Mouse (Mus musculus): ENCODE measurements around the gene Mlec. TPM values are rescaled to one million over a fixed set of nuclear protein-coding genes. Genes with fewer than 3 reads are reported as not detected.
A peak's percentile ranks its signal among the peaks of the same experiment; 100 is the strongest.

Gene Mlec
- total and polyA plus RNA-seq, 3 experiments, result 156 to 167 TPM; not detected in 1

- Histone ChIP-seq H3K4me3 (ENCODE audit: control insufficient read depth in 1 of 2, insufficient read depth in 1 of 2, low read depth in 2 of 2, low read length in 2 of 2) (no peak overlapping the region), H3K9ac (ENCODE audit: control insufficient read depth, low read depth, low read length, poor library complexity, severe bottlenecking) (no peak overlapping the region), H3K36me3 (ENCODE audit: control insufficient read depth in 1 of 2, insufficient read depth in 2 of 2, low read length in 2 of 2) (peaks cover 0 to 2% of the 10 kb centered on the region in 2 experiments; a peak in 2 of 4 replicates), H3K27ac (ENCODE audit: control insufficient read depth, low read depth, low read length) (no peak overlapping the region), H3K4me1 (ENCODE audit: control insufficient read depth in 1 of 2, insufficient read depth in 2 of 2, low read length in 2 of 2) (no peaks in the 10 kb centered on the region), H3K27me3 (ENCODE audit: control insufficient read depth in 1 of 2, insufficient read depth in 2 of 2, low read length in 2 of 2) (no peaks in the 10 kb centered on the region), H3K9me3 (replicated peaks; ENCODE audit: insufficient read depth, low read length) (no peaks in the 10 kb centered on the region), H3K79me2 (ENCODE audit: control insufficient read depth, insufficient read depth, low read length, poor library complexity) (no peaks in the 10 kb centered on the region)
- no peak for DNase-seq (ENCODE audit: low read depth, low spot score)
- TF ChIP-seq CHD1 (IDR thresholded peaks at IDR 0.05; ENCODE audit: low read depth, low read length) (no peak), JUND (IDR thresholded peaks at IDR 0.05; ENCODE audit: low read depth, low read length) (no peak), RCOR1 (IDR thresholded peaks at IDR 0.05; ENCODE audit: low read depth, low read length) (no peak), MAFK (IDR thresholded peaks at IDR 0.05; ENCODE audit: borderline replicate concordance, low read depth, low read length) (no peak), MXI1 (IDR thresholded peaks at IDR 0.05; ENCODE audit: low read depth, low read length) (no peak), USF2 (IDR thresholded peaks at IDR 0.05; ENCODE audit: borderline replicate concordance in 1 of 2, insufficient read depth in 1 of 2, low read depth in 1 of 2, low read length in 2 of 2) (no peak), ELF1 (IDR thresholded peaks at IDR 0.05; ENCODE audit: low read depth, low read length) (no peak), SMC3 (IDR thresholded peaks at IDR 0.05; ENCODE audit: low read depth, low read length) (no peak), USF1 (IDR thresholded peaks at IDR 0.05; ENCODE audit: low read depth, low read length) (no peak), GABPA (IDR thresholded peaks at IDR 0.05; ENCODE audit: low read depth, low read length) (no peak)
Observed at GRCm38 (mm10) chr5:115142166-115142697, 15.7 kb downstream of the Mlec start.

- Histone ChIP-seq H3K27me3 (ENCODE audit: control insufficient read depth in 1 of 2, insufficient read depth in 2 of 2, low read length in 2 of 2) (no peaks in the 10 kb centered on the region), H3K27ac (ENCODE audit: control insufficient read depth, low read depth, low read length) (no peak overlapping the region), H3K4me1 (ENCODE audit: control insufficient read depth in 1 of 2, insufficient read depth in 2 of 2, low read length in 2 of 2) (no peaks in the 10 kb centered on the region), H3K36me3 (ENCODE audit: control insufficient read depth in 1 of 2, insufficient read depth in 2 of 2, low read length in 2 of 2) (no peaks in the 10 kb centered on the region), H3K9me3 (replicated peaks; ENCODE audit: insufficient read depth, low read length) (no peaks in the 10 kb centered on the region), H3K4me3 (ENCODE audit: control insufficient read depth in 1 of 2, insufficient read depth in 1 of 2, low read depth in 2 of 2, low read length in 2 of 2) (no peak overlapping the region), H3K9ac (ENCODE audit: control insufficient read depth, low read depth, low read length, poor library complexity, severe bottlenecking) (no peak overlapping the region), H3K79me2 (ENCODE audit: control insufficient read depth, insufficient read depth, low read length, poor library complexity) (no peaks in the 10 kb centered on the region)
- DNase-seq (ENCODE audit: low read depth, low spot score), result no peak
- TF ChIP-seq ZC3H11A (IDR thresholded peaks at IDR 0.05; ENCODE audit: low read depth, low read length), result no peak
- TF ChIP-seq POLR2AphosphoS2 (IDR thresholded peaks at IDR 0.05; ENCODE audit: low read length), result peak; percentile 6; the same call in 1 of the 2 replicates
Observed at GRCm38 (mm10) chr5:115140726-115141125, 17.3 kb downstream of the Mlec start.

DNA sequence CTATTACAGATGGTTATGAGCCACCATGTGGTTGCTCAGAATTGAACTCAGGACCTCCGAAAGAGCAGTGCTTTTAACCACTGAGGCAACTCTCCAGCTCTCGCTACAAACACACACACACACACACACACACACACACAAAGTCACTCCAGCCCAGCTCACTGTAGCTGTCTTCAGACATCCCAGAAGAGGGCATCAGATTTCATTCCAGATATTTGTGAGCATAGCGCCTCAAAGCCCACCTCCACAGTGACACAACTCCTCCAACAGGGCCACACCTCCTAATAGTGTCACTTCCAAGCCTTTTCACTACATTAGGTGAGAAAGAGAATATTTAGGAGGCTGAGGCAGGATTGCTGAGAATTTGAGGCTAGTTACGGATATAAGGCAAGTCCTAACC lies 18.9 kb downstream of the Mlec start:
- no peak overlapping the region for H3K9ac ChIP-seq (ENCODE audit: control insufficient read depth, low read depth, low read length, poor library complexity, severe bottlenecking)
- H3K36me3 ChIP-seq (ENCODE audit: control insufficient read depth in 1 of 2, insufficient read depth in 2 of 2, low read length in 2 of 2), result no peaks in the 10 kb centered on the region
- peaks cover 2% of the 10 kb centered on the region for H3K79me2 ChIP-seq (ENCODE audit: control insufficient read depth, insufficient read depth, low read length, poor library complexity)
- no peaks in the 10 kb centered on the region for H3K9me3 ChIP-seq (replicated peaks; ENCODE audit: insufficient read depth, low read length)
- no peak for TF ChIP-seq CHD1 (IDR thresholded peaks at IDR 0.05; ENCODE audit: low read depth, low read length)
- no peak for TF ChIP-seq TAL1 (IDR thresholded peaks at IDR 0.05; ENCODE audit: low read length)
- no peak for TF ChIP-seq SMC3 (IDR thresholded peaks at IDR 0.05; ENCODE audit: low read depth, low read length)
- no peak for TF ChIP-seq MEF2A (IDR thresholded peaks at IDR 0.05; ENCODE audit: extremely low read depth, insufficient replicate concordance, low read depth, low read length, poor library complexity, severe bottlenecking)
- no peak for TF ChIP-seq ZKSCAN1 (IDR thresholded peaks at IDR 0.05; ENCODE audit: low read depth, low read length)
- TF ChIP-seq EP300 (IDR thresholded peaks at IDR 0.05; ENCODE audit: low read depth in 1 of 2, low read length in 2 of 2), result no peak
- no peak for TF ChIP-seq MXI1 (IDR thresholded peaks at IDR 0.05; ENCODE audit: low read depth, low read length)
- no peak for TF ChIP-seq ZNF384 (IDR thresholded peaks at IDR 0.05; ENCODE audit: low read depth, low read length)
- no peak for TF ChIP-seq MYC (IDR thresholded peaks at IDR 0.05; ENCODE audit: low read depth, low read length)
- TF ChIP-seq TCF12 (IDR thresholded peaks at IDR 0.05; ENCODE audit: low read depth, low read length), result no peak
- TF ChIP-seq JUND (IDR thresholded peaks at IDR 0.05; ENCODE audit: low read depth, low read length), result no peak
- no peak for TF ChIP-seq RAD21 (IDR thresholded peaks at IDR 0.05; ENCODE audit: low read depth, low read length)
- TF ChIP-seq ZC3H11A (IDR thresholded peaks at IDR 0.05; ENCODE audit: low read depth, low read length), result no peak
- no peak for TF ChIP-seq ZMIZ1 (IDR thresholded peaks at IDR 0.05; ENCODE audit: low read depth, low read length)
- TF ChIP-seq UBTF (IDR thresholded peaks at IDR 0.05; ENCODE audit: borderline replicate concordance, insufficient read depth, low read depth, low read length), result no peak
- H3K27ac ChIP-seq (ENCODE audit: control insufficient read depth, low read depth, low read length), result no peak overlapping the region
- no peaks in the 10 kb centered on the region for H3K27me3 ChIP-seq (ENCODE audit: control insufficient read depth in 1 of 2, insufficient read depth in 2 of 2, low read length in 2 of 2)
- no peak overlapping the region for H3K4me3 ChIP-seq (ENCODE audit: control insufficient read depth in 1 of 2, insufficient read depth in 1 of 2, low read depth in 2 of 2, low read length in 2 of 2)
- DNase-seq (ENCODE audit: low read depth, low spot score), result no peak
- H3K4me1 ChIP-seq (ENCODE audit: control insufficient read depth in 1 of 2, insufficient read depth in 2 of 2, low read length in 2 of 2), result no peaks in the 10 kb centered on the region; a peak in 1 of 4 replicates
